Mouse (Mus musculus) thymus, postnatal 14 days (tissue): ENCODE results near the gene Olfr1490.
"Not testable (repeated sequence)": the region's sequence is repeated elsewhere in the genome, so short reads cannot be mapped to it uniquely, and the experiment has no call there.

ENCODE experiments used
- DNase-seq: peaks from one replicate; pipeline ENCODE4 v3.0.0; 2021

Olfr1490 gene

DNA sequence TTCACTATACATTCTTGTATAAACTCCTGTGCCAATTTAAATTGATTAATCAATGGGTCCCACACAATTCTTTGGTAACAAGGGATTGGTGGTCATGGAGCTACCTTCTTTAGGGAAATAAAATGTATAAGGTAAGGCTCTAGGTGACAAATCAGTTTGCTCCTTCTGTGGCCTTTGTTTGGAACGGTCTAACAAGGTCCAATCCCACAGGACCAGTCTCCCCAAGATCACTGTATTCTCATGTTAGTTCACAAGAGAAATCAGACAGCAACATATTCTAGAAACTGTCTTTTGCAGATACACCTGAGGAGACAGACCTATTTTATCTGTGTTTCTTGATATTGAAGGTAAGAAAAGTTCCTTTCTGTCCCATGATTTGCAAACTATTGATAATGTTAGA lies at the start of gene Olfr1490:
Gene Olfr1490, plus strand, starts transcription at position 301 of the 400 bp plus-strand sequence.
- DNase-seq, result no peak

DNA sequence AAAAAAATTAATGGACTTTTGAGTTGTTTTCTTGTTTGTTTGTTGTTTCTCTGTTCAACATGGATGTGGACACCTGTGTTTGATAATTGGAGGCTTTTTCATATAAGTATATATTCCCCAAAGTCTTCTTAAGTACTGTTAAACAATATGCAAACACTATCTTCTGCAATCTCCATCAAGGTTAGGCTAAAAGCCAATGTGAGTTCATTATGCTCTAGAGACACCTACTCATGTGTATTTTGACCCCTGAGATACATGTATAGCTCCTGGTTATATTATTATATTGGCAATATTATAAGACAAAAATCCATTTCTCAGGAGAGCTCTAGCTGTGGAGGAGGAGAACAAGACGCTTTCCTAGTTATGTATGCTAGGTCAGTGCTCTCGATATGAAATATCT lies 33.8 kb upstream of the Olfr1490 start, which contains the start of gene Olfr1487:
Gene Olfr1487, plus strand, starts transcription at position 301 of the 400 bp plus-strand sequence.
- not testable (repeated sequence) for DNase-seq

DNA sequence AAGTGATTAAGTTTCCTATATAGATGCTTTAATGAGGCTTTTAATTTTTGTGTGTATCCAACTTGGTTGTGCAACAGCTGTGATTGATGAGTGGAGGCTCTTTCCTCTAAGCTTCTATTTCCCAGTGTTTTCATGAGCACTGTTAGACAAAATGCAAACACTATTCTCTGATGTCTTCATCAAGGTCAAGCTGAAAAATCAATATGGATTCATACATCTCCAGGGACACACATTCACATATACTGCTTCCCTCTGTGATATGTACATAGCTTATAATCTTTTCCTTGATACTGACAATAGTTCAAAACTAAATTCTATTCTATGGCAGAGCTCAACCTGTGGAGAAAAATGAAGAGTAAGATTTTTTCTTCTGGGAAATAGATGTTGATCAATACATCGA lies 19.6 kb upstream of the Olfr1490 start, which contains the start of gene Olfr1489:
Gene Olfr1489, plus strand, starts transcription at position 301 of the 400 bp plus-strand sequence.
- DNase-seq, result no peak

DNA sequence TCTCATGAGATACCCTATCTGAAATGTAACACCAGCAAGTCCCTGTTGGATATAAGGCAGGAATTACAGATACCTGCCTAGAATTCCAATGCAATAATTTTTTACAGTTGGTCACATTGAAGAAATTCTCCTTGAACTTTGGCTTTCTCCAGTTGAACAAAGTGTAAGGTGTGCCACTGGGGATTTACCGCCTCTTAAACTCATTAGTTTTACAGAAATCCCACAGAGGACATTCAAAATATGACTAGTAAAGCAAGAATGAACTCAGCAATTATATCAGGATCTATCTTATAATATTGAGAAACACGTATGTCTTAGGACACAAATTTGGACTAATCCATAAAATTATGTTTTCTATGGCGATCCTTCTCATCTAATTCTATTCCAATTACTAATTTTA lies 46.1 kb downstream of the Olfr1490 start, which contains the start of gene Olfr1491:
Gene Olfr1491, plus strand, starts transcription at position 301 of the 400 bp plus-strand sequence.
- no peak for DNase-seq
